Mouse (Mus musculus) megakaryocyte, adult 5-6 weeks (primary cell): ENCODE results near the gene Gabarap. TPM values are rescaled to one million over a fixed set of nuclear protein-coding genes. Genes with fewer than 3 reads are reported as not detected.

ENCODE experiments used
- total RNA-seq, 2 experiments: library from RNA; stranded (forward) in 1 of 2; stranded (reverse) in 1 of 2; fragments of 153-499, 151-499 nt in 1 of 2; fragments of 221-1000, 200-1000 nt in 1 of 2; gene quantifications; 2 replicates each; pipeline versions ENCODE4 v1.2.3 to v1.2.4; 2015 to 2017

Gabarap gene
- total RNA-seq, 2 experiments from 2014 or later, result 599 to 843 TPM

Other genes with a start within 250 kb of the Gabarap start
Only the 30 nearest of the 39 such genes appear.
- gene Chrnb1, start 195.2 kb upstream of the Gabarap start, total RNA-seq (2015), result 0.32 and 0.36 TPM in 2 replicates
- 0.16 TPM in 1 of 2 replicates, not detected in the other for gene Chrnb1, start 195.2 kb upstream of the Gabarap start, total RNA-seq (2017)
- gene Fgf11, start 189.3 kb upstream of the Gabarap start, total RNA-seq (2015), result 0.14 TPM in 1 of 2 replicates, not detected in the other
- not detected in 2 replicates for gene Fgf11, start 189.3 kb upstream of the Gabarap start, total RNA-seq (2017)
- gene Tmem102, start 185.5 kb upstream of the Gabarap start, total RNA-seq (2015), result not detected in 2 replicates
- gene Tmem102, start 185.5 kb upstream of the Gabarap start, total RNA-seq (2017), result not detected in 2 replicates
- gene Gm39566, start 175.8 kb upstream of the Gabarap start, total RNA-seq (2015), result not detected in 2 replicates
- not detected in 2 replicates for gene Gm39566, start 175.8 kb upstream of the Gabarap start, total RNA-seq (2017)
- gene Spem2, start 172.7 kb upstream of the Gabarap start, total RNA-seq (2015), result not detected in 2 replicates
- gene Spem2, start 172.7 kb upstream of the Gabarap start, total RNA-seq (2017), result not detected in 2 replicates
- not detected in 2 replicates for gene Spem1, start 169.0 kb upstream of the Gabarap start, total RNA-seq (2015)
- gene Spem1, start 169.0 kb upstream of the Gabarap start, total RNA-seq (2017), result not detected in 2 replicates
- gene Nlgn2, start 153.4 kb upstream of the Gabarap start, total RNA-seq (2015), result 0.20 and 0.48 TPM in 2 replicates
- gene Nlgn2, start 153.4 kb upstream of the Gabarap start, total RNA-seq (2017), result 0.16 and 0.88 TPM in 2 replicates
- 217 and 226 TPM in 2 replicates for gene Tmem256, start 152.6 kb upstream of the Gabarap start, total RNA-seq (2015)
- gene Tmem256, start 152.6 kb upstream of the Gabarap start, total RNA-seq (2017), result 117 and 158 TPM in 2 replicates
- gene Plscr3, start 144.8 kb upstream of the Gabarap start, total RNA-seq (2015), result 19.8 and 23.7 TPM in 2 replicates
- gene Plscr3, start 144.8 kb upstream of the Gabarap start, total RNA-seq (2017), result 10.8 and 18.1 TPM in 2 replicates
- not detected in 2 replicates for gene Tnk1, start 132.4 kb upstream of the Gabarap start, total RNA-seq (2015)
- 0.04 TPM in 1 of 2 replicates, not detected in the other for gene Tnk1, start 132.4 kb upstream of the Gabarap start, total RNA-seq (2017)
- gene Tmem95, start 113.1 kb upstream of the Gabarap start, total RNA-seq (2015), result not detected in 2 replicates
- gene Tmem95, start 113.1 kb upstream of the Gabarap start, total RNA-seq (2017), result not detected in 2 replicates
- gene Kctd11, start 109.7 kb upstream of the Gabarap start, total RNA-seq (2015), result 2.9 and 3.3 TPM in 2 replicates
- 3.0 and 3.3 TPM in 2 replicates for gene Kctd11, start 109.7 kb upstream of the Gabarap start, total RNA-seq (2017)
- gene Acap1, start 95.6 kb upstream of the Gabarap start, total RNA-seq (2015), result 19.3 and 19.7 TPM in 2 replicates
- gene Acap1, start 95.6 kb upstream of the Gabarap start, total RNA-seq (2017), result 44.4 and 53.5 TPM in 2 replicates
- 1.6 and 2.6 TPM in 2 replicates for gene 2810408A11Rik, start 90.2 kb upstream of the Gabarap start, total RNA-seq (2015)
- gene 2810408A11Rik, start 90.2 kb upstream of the Gabarap start, total RNA-seq (2017), result 1.5 and 1.8 TPM in 2 replicates
- gene Neurl4, start 90.1 kb upstream of the Gabarap start, total RNA-seq (2015), result 7.1 and 9.9 TPM in 2 replicates
- gene Neurl4, start 90.1 kb upstream of the Gabarap start, total RNA-seq (2017), result 11.9 and 18.9 TPM in 2 replicates
- gene Gps2, start 77.3 kb upstream of the Gabarap start, total RNA-seq (2015), result 140 and 156 TPM in 2 replicates
- 56.4 and 64.9 TPM in 2 replicates for gene Gps2, start 77.3 kb upstream of the Gabarap start, total RNA-seq (2017)
- 575 and 614 TPM in 2 replicates for gene Eif5a, start 69.2 kb upstream of the Gabarap start, total RNA-seq (2015)
- gene Eif5a, start 69.2 kb upstream of the Gabarap start, total RNA-seq (2017), result 561 and 596 TPM in 2 replicates
- not detected in 2 replicates for gene Ybx2, start 55.3 kb upstream of the Gabarap start, total RNA-seq (2015)
- gene Ybx2, start 55.3 kb upstream of the Gabarap start, total RNA-seq (2017), result not detected in 2 replicates
- not detected in 2 replicates for gene Slc2a4, start 43.0 kb upstream of the Gabarap start, total RNA-seq (2015)
- gene Slc2a4, start 43.0 kb upstream of the Gabarap start, total RNA-seq (2017), result 0.07 TPM in 1 of 2 replicates, not detected in the other
- gene Cldn7, start 26.4 kb upstream of the Gabarap start, total RNA-seq (2015), result not detected in 2 replicates
- gene Cldn7, start 26.4 kb upstream of the Gabarap start, total RNA-seq (2017), result not detected in 2 replicates
- gene Ctdnep1, start 10.0 kb upstream of the Gabarap start, total RNA-seq (2015), result 120 and 150 TPM in 2 replicates
- gene Ctdnep1, start 10.0 kb upstream of the Gabarap start, total RNA-seq (2017), result 26.6 and 27.0 TPM in 2 replicates
- 44.7 and 63.0 TPM in 2 replicates for gene Elp5, start 8.6 kb upstream of the Gabarap start, total RNA-seq (2015)
- 35.7 and 40.5 TPM in 2 replicates for gene Elp5, start 8.6 kb upstream of the Gabarap start, total RNA-seq (2017)
- 34.0 and 37.0 TPM in 2 replicates for gene Phf23, start 4.6 kb downstream of the Gabarap start, total RNA-seq (2015)
- 42.5 and 45.8 TPM in 2 replicates for gene Phf23, start 4.6 kb downstream of the Gabarap start, total RNA-seq (2017)
- 7.9 and 9.3 TPM in 2 replicates for gene Dvl2, start 9.5 kb downstream of the Gabarap start, total RNA-seq (2015)
- 12.7 and 16.9 TPM in 2 replicates for gene Dvl2, start 9.5 kb downstream of the Gabarap start, total RNA-seq (2017)
- gene Acadvl, start 24.3 kb downstream of the Gabarap start, total RNA-seq (2015), result 32.7 and 35.0 TPM in 2 replicates
- gene Acadvl, start 24.3 kb downstream of the Gabarap start, total RNA-seq (2017), result 31.7 and 37.0 TPM in 2 replicates
- gene Dlg4, start 25.8 kb downstream of the Gabarap start, total RNA-seq (2015), result 5.2 and 10.1 TPM in 2 replicates
- gene Dlg4, start 25.8 kb downstream of the Gabarap start, total RNA-seq (2017), result 1.3 and 3.7 TPM in 2 replicates
- not detected in 2 replicates for gene Asgr1, start 62.9 kb downstream of the Gabarap start, total RNA-seq (2015)
- gene Asgr1, start 62.9 kb downstream of the Gabarap start, total RNA-seq (2017), result not detected in 2 replicates
- gene Asgr2, start 101.5 kb downstream of the Gabarap start, total RNA-seq (2015), result 0.16 and 0.27 TPM in 2 replicates
- gene Asgr2, start 101.5 kb downstream of the Gabarap start, total RNA-seq (2017), result 2.1 and 3.0 TPM in 2 replicates
- 3.3 and 4.5 TPM in 2 replicates for gene Mgl2, start 139.2 kb downstream of the Gabarap start, total RNA-seq (2015)
- gene Mgl2, start 139.2 kb downstream of the Gabarap start, total RNA-seq (2017), result 3.3 and 4.5 TPM in 2 replicates
- 34.6 and 35.3 TPM in 2 replicates for gene Clec10a, start 165.1 kb downstream of the Gabarap start, total RNA-seq (2015)
- gene Clec10a, start 165.1 kb downstream of the Gabarap start, total RNA-seq (2017), result 35.5 and 36.5 TPM in 2 replicates